Mouse (Mus musculus) myocyte (in vitro differentiated cells): ENCODE measurements around the gene Tceal5. TPM values are rescaled to one million over a fixed set of nuclear protein-coding genes. Genes with fewer than 3 reads are reported as not detected.

Experiments used
- H3K27me3 ChIP-seq: one replicate; pipeline ENCODE4 v1.6.1; 2011; ENCODE audit not compliant: control insufficient read depth, insufficient read depth, insufficient read length
- H3K36me3 ChIP-seq: one replicate; pipeline ENCODE4 v1.6.1; 2011; ENCODE audit not compliant: control insufficient read depth, insufficient read depth
- H3K4me2 ChIP-seq: one replicate; pipeline ENCODE4 v1.6.1; 2011; ENCODE audit warnings: low read depth, control low read depth
- H3K4me3 ChIP-seq: one replicate; pipeline ENCODE4 v1.5.1; 2011; ENCODE audit warnings: mild to moderate bottlenecking, control low read depth, moderate library complexity
- H3K79me2 ChIP-seq: one replicate; pipeline ENCODE4 v1.6.1; 2011; ENCODE audit not compliant: control insufficient read depth, insufficient read depth
- H3ac ChIP-seq: one replicate; pipeline ENCODE4 v1.6.1; 2011; ENCODE audit not compliant: control insufficient read depth, insufficient read length
- CEBPB ChIP-seq: IDR thresholded peaks from 2 replicates; pipeline ENCODE4 v1.6.1; 2011; ENCODE audit warnings: mild to moderate bottlenecking, moderate library complexity; ENCODE audit not compliant: poor library complexity, insufficient read depth, severe bottlenecking
- E2F4 ChIP-seq: IDR thresholded peaks from one replicate; pipeline ENCODE4 v1.6.1; 2011; ENCODE audit warnings: mild to moderate bottlenecking, control low read depth, moderate library complexity; ENCODE audit not compliant: insufficient read depth
- MAX ChIP-seq: IDR thresholded peaks from one replicate; pipeline ENCODE4 v1.6.1; 2011; ENCODE audit warnings: low read depth, mild to moderate bottlenecking, control low read depth
- MYOD1 ChIP-seq, 3 experiments: IDR thresholded peaks; one replicate each; pipeline ENCODE4 v1.6.1; 2011; ENCODE audit warnings: control low read depth in 2 of 3, low read depth in 2 of 3, mild to moderate bottlenecking in 2 of 3, moderate library complexity in 1 of 3; ENCODE audit not compliant: insufficient read length in 2 of 3, control insufficient read depth in 1 of 3
- MYOG ChIP-seq, 3 experiments: IDR thresholded peaks; one replicate each; pipeline ENCODE4 v1.6.1; 2011; ENCODE audit warnings: control low read depth in 2 of 3, low read depth in 2 of 3, mild to moderate bottlenecking in 2 of 3; ENCODE audit not compliant: insufficient read length in 2 of 3, control insufficient read depth in 1 of 3, insufficient read depth in 1 of 3
- POLR2A ChIP-seq: IDR thresholded peaks from one replicate; pipeline ENCODE4 v1.6.1; 2011; ENCODE audit warnings: low read depth, mild to moderate bottlenecking, control low read depth, moderate library complexity; ENCODE audit not compliant: insufficient read length
- POLR2AphosphoS2 ChIP-seq: IDR thresholded peaks from one replicate; pipeline ENCODE4 v1.6.1; 2011; ENCODE audit warnings: low read depth, control low read depth; ENCODE audit not compliant: insufficient read length
- REST ChIP-seq: IDR thresholded peaks from one replicate; pipeline ENCODE4 v1.6.1; 2011; ENCODE audit warnings: mild to moderate bottlenecking, control low read depth, moderate library complexity; ENCODE audit not compliant: insufficient read depth, insufficient read length
- SRF ChIP-seq: IDR thresholded peaks from one replicate; pipeline ENCODE4 v1.6.1; 2011; ENCODE audit warnings: low read depth; ENCODE audit not compliant: control insufficient read depth, insufficient read length
- TCF12 ChIP-seq: IDR thresholded peaks from one replicate; pipeline ENCODE4 v1.6.1; 2011; ENCODE audit warnings: mild to moderate bottlenecking, control low read depth; ENCODE audit not compliant: poor library complexity, insufficient read depth, severe bottlenecking
- TCF3 ChIP-seq: IDR thresholded peaks from one replicate; pipeline ENCODE4 v1.6.1; 2011; ENCODE audit warnings: low read depth, control low read depth; ENCODE audit not compliant: insufficient read length
- USF1 ChIP-seq: IDR thresholded peaks from one replicate; pipeline ENCODE4 v1.6.1; 2011; ENCODE audit warnings: low read depth, mild to moderate bottlenecking, control low read depth, moderate library complexity
- polyA plus RNA-seq: library from polyadenylated mRNA; unstranded; fragments of >200 nt; fragmentation: generic; extraction: Trizol; gene quantifications from one replicate; pipeline ENCODE4 v1.2.1, GENCODE M21; 2012; ENCODE audit warnings: missing spikeins

Gene Tceal5
- polyA plus RNA-seq, result 17.5 TPM

GRCm38 (mm10) chrX:136203664-136204066 lies at the start of gene Tceal5:
Gene Tceal5, minus strand, starts transcription at chrX:136203876.
- Histone ChIP-seq H3K4me2 (peak within 1 kb of the TSS; percentile 34), H3K27me3 (no peaks in the 10 kb centered on the region), H3K36me3 (no peaks in the 10 kb centered on the region), H3K79me2 (no peaks in the 10 kb centered on the region), H3ac (no peak within 1 kb of the TSS), H3K4me3 (peak within 1 kb of the TSS; percentile 8)
- TF ChIP-seq MYOD1 (IDR thresholded peaks at IDR 0.05; ENCODE audit: control insufficient read depth in 1 of 3, insufficient read length in 2 of 3, low read depth in 2 of 3), result peak in 1 of 3 experiments; percentile 51
- no peak for TF ChIP-seq TCF12
- TF ChIP-seq E2F4, result no peak
- TF ChIP-seq MAX, result no peak
- no peak for TF ChIP-seq REST
- peak; percentile 33 for TF ChIP-seq USF1
- TF ChIP-seq POLR2AphosphoS2, result no peak
- TF ChIP-seq POLR2A, result no peak
- TF ChIP-seq CEBPB, result no peak

- no peak overlapping the region for H3K4me3 ChIP-seq
- no peak overlapping the region for H3K4me2 ChIP-seq
- TF ChIP-seq MYOD1 (IDR thresholded peaks at IDR 0.05; ENCODE audit: control insufficient read depth in 1 of 3, insufficient read length in 2 of 3, low read depth in 2 of 3), result no peak
- TF ChIP-seq REST, result no peak
- TF ChIP-seq E2F4, result no peak
- TF ChIP-seq MYOG (IDR thresholded peaks at IDR 0.05; ENCODE audit: control insufficient read depth in 1 of 3, insufficient read depth in 1 of 3, insufficient read length in 2 of 3, low read depth in 2 of 3), result no peak
- no peak for TF ChIP-seq CEBPB
- TF ChIP-seq POLR2A, result no peak
- no peak for TF ChIP-seq SRF
- TF ChIP-seq POLR2AphosphoS2, result no peak
- no peak for TF ChIP-seq MAX
- TF ChIP-seq USF1, result no peak
- no peak for TF ChIP-seq TCF3
- no peak overlapping the region for H3ac ChIP-seq
- H3K79me2 ChIP-seq, result no peaks in the 10 kb centered on the region
- peaks cover 3% of the 10 kb centered on the region for H3K36me3 ChIP-seq
- H3K27me3 ChIP-seq, result no peaks in the 10 kb centered on the region
Observed at GRCm38 (mm10) chrX:136252023-136252729, 48.5 kb upstream of the Tceal5 start.

GRCm38 (mm10) chrX:136249671-136250070 lies 46.0 kb upstream of the Tceal5 start:
- Histone ChIP-seq H3K27me3 (no peaks in the 10 kb centered on the region), H3K4me2 (no peak overlapping the region), H3ac (no peak overlapping the region), H3K79me2 (peaks cover 7% of the 10 kb centered on the region), H3K36me3 (peaks cover 5% of the 10 kb centered on the region), H3K4me3 (no peak overlapping the region)
- TF ChIP-seq MAX (no peak), CEBPB (no peak), POLR2AphosphoS2 (no peak), E2F4 (no peak), MYOG (IDR thresholded peaks at IDR 0.05; ENCODE audit: control insufficient read depth in 1 of 3, insufficient read depth in 1 of 3, insufficient read length in 2 of 3, low read depth in 2 of 3) (no peak), USF1 (no peak), TCF12 (no peak), SRF (no peak), POLR2A (no peak), REST (no peak), TCF3 (no peak)

- Histone ChIP-seq H3K4me2 (no peak overlapping the region), H3ac (no peak overlapping the region), H3K79me2 (peaks cover 7% of the 10 kb centered on the region), H3K36me3 (peaks cover 5% of the 10 kb centered on the region), H3K27me3 (no peaks in the 10 kb centered on the region), H3K4me3 (no peak overlapping the region)
- TF ChIP-seq MYOD1 (IDR thresholded peaks at IDR 0.05; ENCODE audit: control insufficient read depth in 1 of 3, insufficient read length in 2 of 3, low read depth in 2 of 3) (no peak), E2F4 (no peak), USF1 (no peak), TCF3 (no peak), MAX (no peak), REST (no peak), CEBPB (no peak), POLR2A (no peak), MYOG (IDR thresholded peaks at IDR 0.05; ENCODE audit: control insufficient read depth in 1 of 3, insufficient read depth in 1 of 3, insufficient read length in 2 of 3, low read depth in 2 of 3) (no peak)
Observed at GRCm38 (mm10) chrX:136248811-136249210, 45.1 kb upstream of the Tceal5 start.

GRCm38 (mm10) chrX:136245521-136246071 lies 41.9 kb upstream of the Tceal5 start:
- Histone ChIP-seq H3ac (no peak overlapping the region), H3K4me3 (peak overlapping the region; percentile 74), H3K79me2 (peaks cover 7% of the 10 kb centered on the region), H3K36me3 (peaks cover 5% of the 10 kb centered on the region), H3K27me3 (no peaks in the 10 kb centered on the region), H3K4me2 (peak overlapping the region; percentile 52)
- TF ChIP-seq REST, result no peak
- TF ChIP-seq USF1, result no peak
- no peak for TF ChIP-seq POLR2A
- no peak for TF ChIP-seq TCF12
- TF ChIP-seq POLR2AphosphoS2, result no peak
- TF ChIP-seq SRF, result no peak
- TF ChIP-seq MYOD1 (IDR thresholded peaks at IDR 0.05; ENCODE audit: control insufficient read depth in 1 of 3, insufficient read length in 2 of 3, low read depth in 2 of 3), result no peak
- TF ChIP-seq E2F4, result no peak
- TF ChIP-seq CEBPB, result no peak
- TF ChIP-seq MAX, result no peak
- TF ChIP-seq MYOG (IDR thresholded peaks at IDR 0.05; ENCODE audit: control insufficient read depth in 1 of 3, insufficient read depth in 1 of 3, insufficient read length in 2 of 3, low read depth in 2 of 3), result no peak
- TF ChIP-seq TCF3, result no peak
